Mouse (Mus musculus) lung, postnatal 4 days (tissue): ENCODE measurements around the gene Cd33.

Source experiments
- DNase-seq, 2 experiments: peaks; one replicate each; pipeline ENCODE4 v3.0.0; 2021

Cd33 gene

GRCm38 (mm10) chr7:43544225-43544977 lies at the start of gene Cd33:
Gene Cd33 (minus strand): TSS chr7:43544428.
- DNase-seq: peak; percentile 39 to 40

GRCm38 (mm10) chr7:43584790-43585189 lies 40.6 kb upstream of the Cd33 start:
- DNase-seq: no peak

- DNase-seq: no peak
These were observed 36.3 kb upstream of the Cd33 start for GRCm38 (mm10) chr7:43580526-43580925.

- DNase-seq: peak; percentile 92 to 97
These were observed 35.4 kb upstream of the Cd33 start, which contains the start of gene Zfp719 for GRCm38 (mm10) chr7:43579440-43580171. Gene Zfp719 (plus strand): TSS chr7:43579610.

- DNase-seq: no peak
These were observed 27.0 kb upstream of the Cd33 start for GRCm38 (mm10) chr7:43571216-43571615.

GRCm38 (mm10) chr7:43563300-43563699 lies 19.1 kb upstream of the Cd33 start:
- DNase-seq: no peak

- DNase-seq: peak in 1 of 2 experiments; percentile 29
These were observed 18.4 kb upstream of the Cd33 start for GRCm38 (mm10) chr7:43562651-43563070.

- peak; percentile 91 to 92 for DNase-seq
These were observed 17.9 kb upstream of the Cd33 start, which contains the start of gene Zfp658 for GRCm38 (mm10) chr7:43562006-43562633. Gene Zfp658 (plus strand): TSS chr7:43562256.

- DNase-seq: no peak
These were observed 12.7 kb upstream of the Cd33 start for GRCm38 (mm10) chr7:43556901-43557300.

GRCm38 (mm10) chr7:43555351-43555750 lies 11.1 kb upstream of the Cd33 start:
- DNase-seq: no peak

- no peak for DNase-seq
These were observed 10.3 kb upstream of the Cd33 start for GRCm38 (mm10) chr7:43554550-43554949.

GRCm38 (mm10) chr7:43553153-43553552 lies 8.9 kb upstream of the Cd33 start:
- DNase-seq: no peak

GRCm38 (mm10) chr7:43548206-43548605 lies 4.0 kb upstream of the Cd33 start:
- DNase-seq: no peak

- no peak for DNase-seq
These were observed 3.4 kb upstream of the Cd33 start for GRCm38 (mm10) chr7:43547666-43548065.

GRCm38 (mm10) chr7:43545656-43546545 lies 1.7 kb upstream of the Cd33 start:
- DNase-seq: peak in 1 of 2 experiments; percentile 30

- DNase-seq: no peak
These were observed 5.7 kb downstream of the Cd33 start for GRCm38 (mm10) chr7:43538524-43538923.

- DNase-seq: peak in 1 of 2 experiments; percentile 27
These were observed 11.2 kb downstream of the Cd33 start for GRCm38 (mm10) chr7:43532936-43533505.

- peak in 1 of 2 experiments; percentile 31 for DNase-seq
These were observed 13.9 kb downstream of the Cd33 start for GRCm38 (mm10) chr7:43530216-43530785.

GRCm38 (mm10) chr7:43525313-43525712 lies 18.9 kb downstream of the Cd33 start:
- no peak for DNase-seq

GRCm38 (mm10) chr7:43522776-43523175 lies 21.5 kb downstream of the Cd33 start:
- no peak for DNase-seq

- no peak for DNase-seq
These were observed 25.9 kb downstream of the Cd33 start for GRCm38 (mm10) chr7:43518341-43518740.

- no peak for DNase-seq
These were observed 29.2 kb downstream of the Cd33 start for GRCm38 (mm10) chr7:43515076-43515475.
